Mouse (Mus musculus) brain, embryonic 14.5 days (tissue): ENCODE data around the gene Gemin8. TPM values are rescaled to one million over a fixed set of nuclear protein-coding genes. Genes with fewer than 3 reads are reported as not detected.

Source experiments
- DNase-seq: peaks from one replicate; pipeline ENCODE4 v3.0.0-alpha.2; 2011; ENCODE audit warnings: low read depth
- CTCF ChIP-seq: fragments of 200-500 bp; IDR thresholded peaks from 2 replicates; pipeline ENCODE4 v1.5.1; 2012; ENCODE audit warnings: inconsistent platforms, mild to moderate bottlenecking, moderate library complexity, borderline replicate concordance; ENCODE audit not compliant: insufficient read depth, insufficient read length; ENCODE audit errors: extremely low read depth
- POLR2A ChIP-seq: fragments of 200-500 bp; IDR thresholded peaks from 2 replicates; pipeline ENCODE4 v1.6.1; 2012; ENCODE audit warnings: mild to moderate bottlenecking, inconsistent platforms, borderline replicate concordance; ENCODE audit not compliant: poor library complexity, insufficient read depth, insufficient read length, severe bottlenecking; ENCODE audit errors: extremely low read depth
- polyA plus RNA-seq: library from polyadenylated mRNA; depleted of rRNA; stranded (reverse); fragments of >200 nt; gene quantifications from 2 replicates; pipeline ENCODE4 v1.2.3, GENCODE M21; 2012

Gene Gemin8
- polyA plus RNA-seq, 1 experiment = 12.3 TPM

DNA sequence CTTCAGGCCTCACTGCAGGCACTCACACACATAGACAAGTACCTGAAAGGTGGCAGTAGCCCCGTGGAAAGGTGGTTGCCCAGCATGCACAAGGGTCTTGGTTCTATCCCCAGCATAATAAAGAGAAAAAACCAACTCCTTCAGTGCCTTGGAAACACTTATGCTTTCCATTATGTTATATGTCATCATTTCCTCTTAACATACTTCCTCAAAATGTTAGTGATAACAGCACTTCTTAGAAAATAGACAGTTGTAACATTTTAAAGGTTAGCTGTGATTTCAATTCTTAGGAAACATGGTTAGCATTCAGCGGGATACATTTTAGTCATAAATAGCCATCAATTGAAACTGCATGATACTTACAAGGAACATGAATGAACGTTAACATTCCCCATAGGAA lies 12.8 kb downstream of the Gemin8 start:
- DNase-seq = no peak
- no peak for TF ChIP-seq CTCF
- no peak for TF ChIP-seq POLR2A

DNA sequence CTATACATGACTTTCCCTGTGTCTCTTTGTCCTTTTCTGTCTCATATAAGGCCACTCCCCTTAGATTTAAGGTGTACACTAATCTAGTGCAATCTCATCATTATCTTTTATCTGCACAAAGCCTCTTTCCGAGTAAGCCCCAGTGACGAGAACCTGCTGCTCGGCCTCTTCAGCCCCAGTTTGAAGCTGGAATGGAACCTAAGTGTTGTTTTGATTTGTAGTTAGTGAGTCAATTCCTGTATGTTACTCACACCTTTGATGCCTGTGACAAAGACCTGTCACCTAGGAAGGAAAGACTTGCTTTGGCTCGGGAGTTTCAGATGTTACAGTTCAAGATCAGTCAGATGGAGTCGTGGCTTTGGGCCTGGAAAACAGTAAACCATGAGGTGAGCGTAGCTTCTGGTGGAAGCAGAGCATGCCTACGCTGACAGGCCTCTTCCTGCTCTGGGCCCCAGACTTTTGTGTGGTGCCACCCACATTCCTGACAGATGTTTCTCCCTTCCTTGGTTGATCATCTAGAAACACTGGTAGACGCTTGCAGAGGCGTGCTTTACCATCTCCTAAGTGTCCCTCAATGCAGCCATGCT lies 15.2 kb downstream of the Gemin8 start:
- TF ChIP-seq POLR2A = no peak
- no peak for TF ChIP-seq CTCF
- DNase-seq = no peak

DNA sequence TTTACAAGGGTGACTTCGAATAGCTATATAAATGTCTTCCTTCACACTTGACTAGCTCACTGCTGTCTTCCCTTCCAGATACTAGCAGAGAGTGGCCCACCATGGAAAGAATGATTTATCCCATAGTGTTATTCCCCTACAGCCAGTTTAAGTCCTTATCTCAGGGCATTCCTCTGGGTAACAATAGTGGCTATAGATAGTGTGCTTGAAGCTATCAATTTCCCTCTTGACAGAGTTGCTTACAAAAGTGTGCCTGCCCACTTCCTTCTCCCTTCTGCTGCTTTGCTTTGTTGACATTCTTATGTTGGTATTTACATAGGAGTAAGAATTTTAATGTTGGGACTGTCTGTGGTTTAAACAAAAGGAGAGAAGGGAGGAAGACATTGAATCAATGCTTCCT lies 17.5 kb downstream of the Gemin8 start:
- TF ChIP-seq POLR2A (no peak), CTCF (no peak)
- DNase-seq = no peak

DNA sequence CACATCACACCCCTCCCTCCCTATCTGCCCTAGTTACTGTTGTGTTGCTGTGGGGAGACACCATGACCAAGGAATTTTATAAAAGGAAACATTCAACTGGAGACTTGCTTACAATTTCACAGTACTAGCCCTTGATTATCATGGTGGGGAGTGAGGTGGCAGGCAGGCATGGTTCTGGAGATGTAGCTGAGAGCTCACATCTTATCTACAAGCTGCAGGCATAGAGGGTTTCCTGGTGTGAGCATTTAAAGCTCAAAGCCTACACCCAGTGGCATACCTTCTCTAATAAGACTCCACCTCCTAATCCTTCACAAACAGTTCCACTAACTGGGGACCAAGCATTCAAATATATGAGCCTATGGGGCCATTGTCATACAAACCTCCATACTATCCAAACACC lies 26.1 kb downstream of the Gemin8 start:
- TF ChIP-seq POLR2A (no peak), CTCF (no peak)
- DNase-seq = no peak

DNA sequence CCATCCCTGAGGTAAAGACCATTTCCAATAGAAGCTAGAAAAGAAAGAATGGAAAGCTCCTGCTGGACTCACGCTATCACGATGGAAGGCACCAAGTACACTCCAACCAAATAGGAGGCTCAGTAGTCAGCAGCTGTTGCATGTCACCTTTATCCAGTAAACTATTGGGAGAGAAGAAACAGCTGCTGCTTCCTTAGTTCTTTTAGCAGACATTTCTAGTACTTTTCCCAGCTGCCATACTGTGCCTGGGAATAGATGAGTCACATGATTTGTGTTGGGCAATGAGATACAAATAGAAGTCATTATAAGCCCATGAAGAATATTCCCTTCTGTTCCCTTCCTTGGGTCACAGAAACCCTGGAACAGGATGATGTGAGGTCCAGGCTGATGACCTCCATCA lies 28.0 kb downstream of the Gemin8 start:
- TF ChIP-seq CTCF (no peak), POLR2A (no peak)
- DNase-seq = no peak

DNA sequence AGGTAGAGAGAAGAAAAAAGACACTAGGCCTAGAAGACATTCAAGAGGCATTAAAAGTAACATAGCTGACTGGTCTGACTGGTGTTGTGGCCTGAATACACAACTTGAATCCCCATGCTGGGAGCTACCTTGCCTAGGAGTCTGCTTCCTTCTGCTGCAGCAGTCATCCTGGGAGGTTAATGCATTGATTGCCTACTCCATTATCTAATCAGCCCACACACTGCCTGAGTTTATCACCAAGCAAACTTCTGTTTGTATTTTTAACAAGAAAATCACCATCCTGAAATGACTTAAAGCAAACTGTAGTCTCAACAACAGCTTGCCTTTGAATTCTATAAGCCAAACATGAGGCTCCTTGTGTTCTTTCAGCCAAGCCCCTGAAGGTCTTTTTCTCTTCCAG lies 29.6 kb downstream of the Gemin8 start:
- no peak for TF ChIP-seq CTCF
- no peak for TF ChIP-seq POLR2A
- no peak for DNase-seq

DNA sequence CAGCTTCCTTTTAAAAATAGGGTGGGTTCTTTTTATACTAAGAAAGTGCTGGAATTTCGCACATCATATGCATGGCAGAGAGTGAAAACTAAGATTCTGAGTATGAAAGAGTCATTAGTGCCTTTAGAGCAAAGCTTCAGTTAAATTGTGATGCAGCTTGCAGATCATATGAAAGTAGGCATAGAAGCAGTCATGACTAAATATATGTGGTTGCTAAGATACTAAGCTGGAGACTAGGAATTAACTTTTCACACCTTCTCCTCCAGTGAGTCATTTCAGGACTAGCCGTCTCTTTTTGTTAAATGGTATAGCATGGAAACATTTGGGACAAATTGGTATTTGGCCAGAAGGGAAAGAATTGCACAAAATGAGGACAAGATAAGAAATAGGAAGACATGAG lies 44.3 kb downstream of the Gemin8 start:
- DNase-seq = peak; percentile 9
- TF ChIP-seq POLR2A (no peak), CTCF (no peak)

DNA sequence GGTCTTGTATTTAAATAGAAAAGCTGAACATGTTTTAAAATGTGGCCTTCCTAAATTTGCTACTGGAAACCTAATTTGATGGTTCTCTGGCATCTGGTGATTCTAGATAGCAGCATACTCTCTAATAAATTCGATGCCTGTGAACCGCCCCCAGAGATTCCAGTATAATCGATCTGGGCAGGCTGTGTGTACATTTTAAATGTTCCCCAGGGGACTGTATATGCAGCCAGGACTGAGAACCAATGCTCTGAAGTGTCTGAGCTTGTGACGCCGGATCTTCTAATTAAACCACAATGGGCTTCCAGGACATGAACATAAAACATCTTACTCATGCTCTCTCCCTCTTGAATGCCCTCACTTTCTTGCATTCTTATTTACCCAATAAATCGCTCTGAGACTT lies 46.0 kb downstream of the Gemin8 start:
- DNase-seq = no peak
- no peak for TF ChIP-seq POLR2A
- no peak for TF ChIP-seq CTCF

DNA sequence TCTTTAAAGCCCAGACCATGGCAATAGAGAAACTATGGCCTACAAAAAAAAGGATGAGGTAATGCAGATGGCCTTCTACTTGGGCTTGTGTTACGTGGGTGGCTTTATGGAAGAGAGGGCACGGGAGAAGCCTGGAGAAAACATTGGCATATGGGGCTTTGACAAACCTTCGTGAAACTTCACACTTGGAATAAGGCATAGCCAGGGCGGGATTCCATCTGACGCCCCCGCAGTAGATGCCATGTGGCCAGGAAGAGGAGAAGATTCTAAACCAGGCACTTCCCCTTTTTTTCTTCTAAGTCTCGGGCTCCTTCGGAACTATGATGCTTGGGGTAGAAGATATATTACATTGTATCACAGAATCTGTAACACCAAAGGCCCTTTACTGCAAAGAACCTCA lies 46.5 kb downstream of the Gemin8 start:
- DNase-seq = no peak
- TF ChIP-seq POLR2A = no peak
- no peak for TF ChIP-seq CTCF

DNA sequence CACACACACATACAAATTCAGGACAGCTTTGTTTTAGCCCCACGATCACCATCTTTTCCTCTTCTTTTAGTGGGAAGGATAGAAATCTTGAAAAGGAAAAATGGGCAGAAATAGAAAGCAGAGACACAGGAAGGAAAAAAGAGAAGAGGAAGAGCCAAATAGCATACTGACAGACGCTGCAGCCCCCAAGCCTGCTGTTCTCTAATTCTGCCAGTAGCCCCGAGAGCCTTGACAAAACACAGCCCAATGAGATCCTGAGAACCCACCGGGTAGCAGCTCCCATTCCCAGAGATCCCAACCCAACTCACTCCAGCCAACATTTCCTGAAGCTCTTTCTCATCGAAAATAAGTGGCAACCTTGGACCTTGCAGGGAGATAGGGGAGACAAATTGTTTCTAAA lies 49.1 kb downstream of the Gemin8 start:
- no peak for DNase-seq
- TF ChIP-seq POLR2A = no peak
- no peak for TF ChIP-seq CTCF

DNA sequence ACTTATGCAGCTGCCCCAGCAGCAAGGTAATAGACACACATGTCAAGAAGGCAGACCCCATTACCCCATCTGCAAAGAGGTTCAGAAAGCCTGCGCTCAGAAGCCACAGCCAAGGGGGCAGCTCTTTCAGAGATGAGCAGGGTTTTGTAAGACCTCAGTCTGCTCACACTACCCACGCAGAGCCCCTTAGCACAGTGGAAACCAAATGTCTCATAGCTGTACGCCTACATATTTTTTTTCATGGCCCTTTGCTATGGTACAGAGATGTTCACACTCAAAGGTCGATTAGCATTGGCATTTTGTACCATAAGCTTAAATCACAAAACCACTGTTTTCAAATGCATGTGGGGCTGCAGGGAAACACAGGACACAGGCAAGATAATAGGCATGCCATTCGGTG lies 56.6 kb downstream of the Gemin8 start:
- TF ChIP-seq CTCF = no peak
- TF ChIP-seq POLR2A = no peak
- DNase-seq = no peak

DNA sequence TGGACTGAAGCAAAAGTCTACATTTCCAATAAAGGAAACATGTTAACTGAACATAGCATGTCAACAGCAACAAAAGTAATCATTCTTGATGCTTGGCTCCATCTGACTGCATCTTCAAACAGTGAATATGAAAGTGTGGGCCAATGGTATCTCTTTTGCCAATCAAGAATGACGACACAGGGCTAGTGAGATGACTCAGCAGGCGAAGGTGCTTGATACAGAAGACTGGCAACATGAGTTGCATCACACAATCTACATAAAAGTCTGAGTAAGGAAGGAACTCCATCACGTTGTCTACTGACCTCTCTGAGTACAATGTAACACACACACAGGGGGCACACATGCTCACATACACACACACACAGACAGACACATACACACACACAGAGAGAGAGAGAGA lies 59.5 kb downstream of the Gemin8 start:
- DNase-seq = no peak
- TF ChIP-seq POLR2A (no peak), CTCF (no peak)

DNA sequence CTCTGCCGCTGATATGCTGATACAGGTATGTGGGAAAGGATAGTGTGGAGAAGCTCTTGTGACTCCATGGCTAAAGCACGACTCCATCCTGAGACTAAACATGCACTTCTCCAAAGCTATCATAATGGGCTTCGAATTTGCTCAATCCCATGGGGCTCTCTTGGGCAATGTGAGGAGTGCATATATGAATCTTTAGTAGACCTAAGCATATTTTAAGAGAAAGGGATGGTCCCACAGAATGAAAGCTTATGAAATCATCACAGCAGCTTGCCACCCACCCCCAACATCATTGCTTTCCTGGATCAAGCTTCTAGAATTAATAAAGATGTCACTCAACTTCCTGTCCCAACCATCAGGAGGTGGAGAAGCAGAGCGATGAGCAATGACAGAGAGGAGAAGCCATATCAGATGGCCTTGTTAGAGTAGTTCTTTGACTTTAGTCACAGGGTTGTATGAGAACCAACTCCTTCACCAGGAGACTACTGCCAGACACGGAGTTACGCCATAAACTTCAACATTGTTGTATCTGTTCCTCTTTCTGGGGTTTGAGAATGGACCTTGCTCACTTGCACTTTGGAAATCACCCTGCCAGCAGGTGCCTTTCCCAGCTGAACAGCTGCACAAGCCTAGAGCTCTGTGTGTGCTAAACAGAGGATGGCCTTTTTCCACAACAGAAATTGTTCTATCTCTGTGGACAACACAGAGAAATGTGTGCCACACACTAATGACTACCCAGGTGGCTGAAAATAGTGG lies 60.4 kb downstream of the Gemin8 start:
- TF ChIP-seq POLR2A (no peak), CTCF (no peak)
- DNase-seq = no peak

DNA sequence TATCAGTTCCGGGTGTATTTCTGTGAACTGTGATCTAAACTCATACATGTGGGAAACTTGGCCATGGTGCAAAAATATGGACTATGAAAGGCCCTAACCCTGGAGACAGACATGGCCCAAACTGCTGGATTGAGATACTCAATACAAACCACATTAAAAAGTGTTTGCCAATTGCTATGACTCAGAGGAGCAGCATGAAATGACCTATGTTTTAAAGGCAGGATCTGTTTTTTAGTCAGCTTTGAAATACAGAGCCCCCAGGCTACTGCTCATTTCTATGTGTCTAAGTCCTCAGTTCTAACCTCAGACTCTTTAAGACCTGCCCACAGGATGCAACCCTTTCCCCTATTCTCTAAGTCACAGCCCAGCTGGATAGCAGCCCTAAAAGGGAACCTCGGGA lies 65.9 kb downstream of the Gemin8 start:
- DNase-seq = no peak
- TF ChIP-seq CTCF = no peak
- no peak for TF ChIP-seq POLR2A
